Mouse (Mus musculus) hindbrain, embryonic 13.5 days (tissue): Measurements from ENCODE around the gene Cd247. TPM values are rescaled to one million over a fixed set of nuclear protein-coding genes. Genes with fewer than 3 reads are reported as not detected.

Experiments
- ATAC-seq: fragments of 200-750 bp; cut with Nextera tagmentation; 2 replicates; pipeline ENCODE4 v1.8.0; 2017; ENCODE audit warnings: moderate TSS enrichment; ENCODE audit not compliant: low FRiP score
- H3K27ac ChIP-seq: fragments of 300-500 bp; sonication (generic); 2 replicates; pipeline ENCODE4 v1.5.1; 2015; ENCODE audit warnings: inconsistent platforms, mild to moderate bottlenecking, moderate library complexity
- H3K27me3 ChIP-seq: fragments of 300-500 bp; sonication (generic); 2 replicates; pipeline ENCODE4 v1.6.1; 2015; ENCODE audit warnings: mild to moderate bottlenecking, inconsistent platforms
- H3K36me3 ChIP-seq: fragments of 300-500 bp; sonication (generic); 2 replicates; pipeline ENCODE4 v1.6.1; 2015; ENCODE audit warnings: mild to moderate bottlenecking, inconsistent platforms
- H3K4me1 ChIP-seq: fragments of 300-500 bp; sonication (generic); replicated peaks from 2 replicates; pipeline ENCODE4 v1.6.1; 2015; ENCODE audit warnings: inconsistent platforms
- H3K4me2 ChIP-seq: fragments of 300-500 bp; sonication (generic); 2 replicates; pipeline ENCODE4 v1.6.1; 2015; ENCODE audit warnings: inconsistent platforms, mild to moderate bottlenecking, moderate library complexity
- H3K4me3 ChIP-seq: fragments of 300-500 bp; sonication (generic); 2 replicates; pipeline ENCODE4 v1.5.1; 2015; ENCODE audit warnings: mild to moderate bottlenecking, inconsistent platforms
- H3K9ac ChIP-seq: fragments of 300-500 bp; sonication (generic); 2 replicates; pipeline ENCODE4 v1.6.1; 2015; ENCODE audit warnings: mild to moderate bottlenecking, inconsistent platforms
- H3K9me3 ChIP-seq: fragments of 300-500 bp; sonication (generic); 2 replicates; pipeline ENCODE4 v1.6.1; 2016; ENCODE audit warnings: inconsistent platforms
- WGBS: fragments of 180-500 bp; shearing (Covaris S2); methylation state at CpG from one replicate; pipeline ENCODE4 v1.1.7; 2015; 5-methylcytosine and 5-hydroxymethylcytosine counted together
- polyA plus RNA-seq: library from polyadenylated mRNA; unstranded; fragments of >200 nt; fragmentation: Nextera tagmentation; extraction: Ambion mirVana; gene quantifications from 2 replicates; pipeline ENCODE4 v1.2.1, GENCODE M21; 2015

The Cd247 gene
- polyA plus RNA-seq, 1 experiment from 2014 or later: 0.60 TPM

DNA sequence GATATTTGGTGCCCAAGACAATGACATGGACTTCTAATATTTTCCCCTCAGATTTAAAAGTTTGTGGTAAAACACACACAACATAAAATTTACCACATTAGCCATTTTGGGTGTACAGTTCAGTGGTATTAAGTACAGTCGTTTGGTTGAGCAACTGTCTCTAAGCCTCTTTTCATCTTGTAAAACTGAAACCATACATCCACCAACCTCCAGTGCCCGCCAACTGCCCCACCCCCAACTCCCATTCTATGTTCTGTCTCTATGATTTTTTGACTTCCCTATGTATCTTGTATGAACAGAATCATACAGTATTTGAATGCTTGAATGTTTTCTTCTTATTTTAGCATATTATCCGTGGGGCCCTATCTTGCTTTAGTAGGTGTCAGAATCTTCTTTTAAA is 24.3 kb downstream of the Cd247 start:
- H3K27ac ChIP-seq: no peak overlapping the region
- H3K4me2 ChIP-seq: no peak overlapping the region
- H3K9me3 ChIP-seq: no peaks in the 10 kb centered on the region
- H3K9ac ChIP-seq: no peak overlapping the region
- no peak overlapping the region for H3K4me3 ChIP-seq
- peaks cover 69% of the 10 kb centered on the region for H3K27me3 ChIP-seq
- WGBS: 83% methylated on average over 3 of the region's 3 CpGs
- H3K36me3 ChIP-seq: no peaks in the 10 kb centered on the region
- H3K4me1 ChIP-seq: peaks cover 26% of the 10 kb centered on the region
- ATAC-seq: no peak

DNA sequence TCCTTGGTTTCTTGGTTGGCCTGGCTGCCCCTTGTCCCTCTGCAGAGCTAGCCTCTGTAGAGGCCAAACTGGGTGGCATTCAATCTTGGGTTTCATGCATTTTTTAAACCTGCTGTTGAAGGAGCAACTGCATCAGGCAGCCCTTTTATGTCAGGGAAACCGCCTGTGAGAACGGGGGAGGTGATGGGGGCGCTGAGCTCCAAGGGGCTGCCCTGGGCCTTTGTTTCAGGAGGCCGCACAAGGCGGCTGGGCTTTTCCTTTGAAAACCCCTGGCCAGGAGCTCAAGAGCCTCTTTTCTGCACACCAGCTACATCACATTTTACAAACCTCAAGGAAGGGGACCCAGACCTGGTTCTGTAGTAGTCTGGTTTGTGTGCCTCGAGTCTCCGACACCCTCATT is 25.6 kb downstream of the Cd247 start:
- H3K27ac ChIP-seq: peak overlapping the region; percentile 56
- peaks cover 77% of the 10 kb centered on the region for H3K27me3 ChIP-seq

DNA sequence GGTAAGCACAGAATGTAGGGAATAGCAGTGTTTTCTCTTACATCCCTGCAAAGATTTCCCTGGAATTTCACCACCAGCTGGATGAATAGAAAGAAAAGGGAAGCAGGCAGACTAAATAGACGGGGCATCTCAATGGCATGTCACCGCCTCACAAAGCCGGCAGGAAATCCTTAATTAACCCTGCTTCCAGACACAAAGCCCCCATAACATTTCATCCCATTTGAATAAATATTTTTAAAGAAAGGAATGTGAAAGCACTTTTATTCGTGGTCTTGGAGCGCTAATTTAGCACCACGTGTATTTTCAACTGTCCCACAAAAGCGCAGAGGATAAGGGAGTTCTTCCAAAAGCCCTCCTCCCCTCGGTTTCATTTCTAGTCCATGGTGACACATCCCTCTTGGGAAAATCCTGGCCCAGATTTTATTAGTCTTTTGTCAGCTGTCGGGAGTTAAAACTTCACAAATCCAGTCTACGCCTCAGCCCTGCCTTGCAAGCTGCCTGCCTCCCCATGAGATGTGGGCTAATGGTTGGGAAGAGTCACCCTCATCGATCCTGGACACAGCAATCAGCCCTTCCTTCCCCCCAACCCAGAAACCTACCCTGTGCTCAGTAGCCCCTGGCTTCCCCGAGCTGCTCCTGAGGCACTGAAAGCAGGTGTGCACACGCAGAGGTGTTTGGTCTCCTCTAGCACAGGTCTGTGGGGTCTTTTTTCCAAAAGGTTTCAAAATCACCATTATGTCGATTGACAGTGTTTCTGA is 26.2 kb downstream of the Cd247 start:
- no peak for ATAC-seq
- H3K4me2 ChIP-seq: peak overlapping the region; percentile 17; the same call in 1 of the 2 replicates
- no peaks in the 10 kb centered on the region for H3K36me3 ChIP-seq
- peaks cover 83% of the 10 kb centered on the region for H3K27me3 ChIP-seq
- 13% methylated on average over 14 of the region's 14 CpGs for WGBS
- H3K9ac ChIP-seq: no peak overlapping the region; the same call in 1 of the 2 replicates
- H3K4me3 ChIP-seq: no peak overlapping the region
- H3K27ac ChIP-seq: peak overlapping the region; percentile 56
- H3K9me3 ChIP-seq: no peaks in the 10 kb centered on the region
- H3K4me1 ChIP-seq: peaks cover 36% of the 10 kb centered on the region

More for the DNA sequence above, 25.6 kb downstream of the Cd247 start:
- 7% methylated on average over 7 of the region's 7 CpGs for WGBS
- Histone ChIP-seq H3K4me3 (no peak overlapping the region), H3K4me2 (0 out of 2 replicates have a peak overlapping the region, but pooled peaks have one; percentile 17), H3K9ac (peak overlapping the region; percentile 10; the same call in 1 of the 2 replicates), H3K36me3 (no peaks in the 10 kb centered on the region), H3K4me1 (peaks cover 36% of the 10 kb centered on the region), H3K9me3 (no peaks in the 10 kb centered on the region)
- ATAC-seq: 0 out of 2 replicates have a peak, but pooled peaks have one; percentile 14

DNA sequence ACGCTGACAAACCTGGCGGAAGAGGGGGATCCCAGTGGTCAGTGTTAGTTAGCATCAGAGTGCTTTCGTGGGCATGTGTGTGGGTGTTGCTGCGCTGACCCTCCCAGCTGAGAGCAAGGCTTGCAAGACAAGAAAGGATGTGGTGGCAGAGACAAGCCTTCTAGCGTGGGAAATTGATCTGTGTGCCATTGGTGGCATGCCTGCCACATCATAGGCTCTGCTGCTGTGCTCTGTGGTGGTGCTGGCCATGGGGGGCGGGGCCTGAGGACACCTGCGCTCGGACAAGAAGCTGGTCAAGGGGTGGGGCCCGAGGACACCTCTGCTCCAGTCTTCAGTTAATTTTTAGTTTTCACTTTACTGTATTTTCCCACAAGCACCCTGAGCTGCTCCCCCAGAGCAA is 27.9 kb downstream of the Cd247 start:
- H3K36me3 ChIP-seq: no peaks in the 10 kb centered on the region
- H3K4me2 ChIP-seq: no peak overlapping the region
- no peak for ATAC-seq
- H3K9me3 ChIP-seq: no peaks in the 10 kb centered on the region
- H3K27ac ChIP-seq: no peak overlapping the region
- H3K27me3 ChIP-seq: peaks cover 81% of the 10 kb centered on the region
- H3K9ac ChIP-seq: no peak overlapping the region
- 86% methylated on average over 9 of the region's 9 CpGs for WGBS
- peaks cover 36% of the 10 kb centered on the region for H3K4me1 ChIP-seq
- no peak overlapping the region for H3K4me3 ChIP-seq

DNA sequence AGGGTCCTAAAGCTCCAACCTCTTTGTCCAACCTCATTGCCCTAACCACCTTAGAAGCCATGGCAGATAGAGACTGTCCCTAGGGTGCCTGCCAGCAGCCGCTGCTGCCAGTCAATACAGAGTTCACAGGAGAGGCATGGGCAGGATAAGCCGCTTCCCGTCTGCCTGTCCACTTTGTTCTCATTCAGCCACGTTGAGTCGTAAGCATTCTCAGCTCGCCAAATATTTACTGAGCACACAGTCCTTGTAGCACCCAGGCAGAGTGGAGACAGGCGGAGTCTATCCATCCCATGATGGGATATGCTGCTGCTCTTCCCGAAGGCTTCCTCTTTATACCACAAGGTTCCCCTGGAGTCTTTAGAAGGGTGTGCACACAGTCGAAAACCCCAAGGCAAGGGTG is 28.8 kb downstream of the Cd247 start:
- Histone ChIP-seq H3K9me3 (no peaks in the 10 kb centered on the region), H3K4me1 (peaks cover 36% of the 10 kb centered on the region), H3K4me2 (no peak overlapping the region), H3K9ac (no peak overlapping the region), H3K36me3 (no peaks in the 10 kb centered on the region), H3K27ac (no peak overlapping the region), H3K27me3 (peaks cover 75% of the 10 kb centered on the region), H3K4me3 (no peak overlapping the region)
- ATAC-seq: no peak
- WGBS: 59% methylated on average over 9 of the region's 9 CpGs

DNA sequence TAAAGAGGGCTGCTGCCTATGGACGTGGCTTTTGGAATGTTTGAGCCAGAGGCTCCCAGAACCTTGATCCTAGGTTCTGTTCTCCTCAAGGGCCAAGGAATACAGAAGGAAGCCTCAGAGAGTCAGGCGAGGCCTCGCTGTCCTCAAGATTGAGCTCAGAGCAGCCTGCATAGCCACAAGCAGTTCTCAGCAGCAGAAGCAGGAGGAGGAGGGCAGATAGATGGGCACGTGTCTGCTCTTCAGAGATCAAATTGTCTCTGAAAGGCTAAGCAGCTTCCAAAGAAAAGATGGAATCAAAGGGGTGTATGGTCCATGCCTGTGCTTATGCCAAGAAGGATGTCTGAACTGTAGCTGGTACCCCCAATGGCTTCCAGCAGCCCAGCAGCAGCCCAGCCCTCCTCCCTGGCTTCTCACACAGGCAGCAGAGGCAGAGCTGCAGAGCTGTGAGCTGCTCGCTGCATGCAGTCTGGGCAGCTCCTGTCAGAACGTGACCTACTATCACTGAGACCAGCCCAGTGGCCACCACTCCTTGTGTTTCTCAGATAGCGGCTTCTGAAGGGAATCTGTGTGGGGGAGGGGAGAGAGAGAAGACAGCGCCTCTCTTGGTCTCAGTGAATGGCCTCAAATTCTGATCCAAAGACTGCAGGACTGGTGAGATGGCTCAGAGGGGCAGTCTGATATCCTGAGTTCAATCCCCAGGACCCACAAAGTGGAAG is 29.8 kb downstream of the Cd247 start:
- no peaks in the 10 kb centered on the region for H3K36me3 ChIP-seq
- peaks cover 33% of the 10 kb centered on the region for H3K4me1 ChIP-seq
- H3K4me2 ChIP-seq: no peak overlapping the region
- peaks cover 64% of the 10 kb centered on the region for H3K27me3 ChIP-seq
- 0 out of 2 replicates have a peak overlapping the region, but pooled peaks have one; percentile 13 for H3K9ac ChIP-seq
- WGBS: 33% methylated on average over 8 of the region's 8 CpGs
- no peak overlapping the region for H3K27ac ChIP-seq
- ATAC-seq: no peak
- H3K4me3 ChIP-seq: no peak overlapping the region
- no peaks in the 10 kb centered on the region for H3K9me3 ChIP-seq

DNA sequence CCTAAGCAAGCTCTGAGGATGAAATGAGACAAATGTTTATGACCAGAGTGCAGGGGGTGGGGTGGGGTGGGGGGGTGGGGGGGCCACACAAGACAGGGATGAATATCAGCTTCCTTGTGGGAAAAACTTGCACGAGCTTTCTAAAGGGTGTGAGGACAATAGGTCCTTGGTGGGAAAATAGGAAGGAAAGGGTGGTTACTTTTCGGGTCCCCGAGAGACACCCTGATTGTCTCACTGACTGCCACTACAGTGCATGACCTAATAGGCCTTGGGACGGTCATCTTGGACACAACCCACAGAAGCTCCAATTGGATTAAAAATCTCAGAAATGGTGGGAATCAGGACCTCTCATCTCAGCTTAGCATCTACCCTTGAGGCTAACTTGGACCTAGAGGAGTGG is 30.7 kb downstream of the Cd247 start:
- H3K4me1 ChIP-seq: peaks cover 25% of the 10 kb centered on the region
- H3K9ac ChIP-seq: no peak overlapping the region
- H3K9me3 ChIP-seq: no peaks in the 10 kb centered on the region
- 80% methylated on average over 4 of the region's 4 CpGs for WGBS
- H3K36me3 ChIP-seq: no peaks in the 10 kb centered on the region
- H3K4me3 ChIP-seq: no peak overlapping the region
- H3K27ac ChIP-seq: no peak overlapping the region
- H3K27me3 ChIP-seq: peaks cover 69% of the 10 kb centered on the region
- no peak for ATAC-seq
- H3K4me2 ChIP-seq: no peak overlapping the region

DNA sequence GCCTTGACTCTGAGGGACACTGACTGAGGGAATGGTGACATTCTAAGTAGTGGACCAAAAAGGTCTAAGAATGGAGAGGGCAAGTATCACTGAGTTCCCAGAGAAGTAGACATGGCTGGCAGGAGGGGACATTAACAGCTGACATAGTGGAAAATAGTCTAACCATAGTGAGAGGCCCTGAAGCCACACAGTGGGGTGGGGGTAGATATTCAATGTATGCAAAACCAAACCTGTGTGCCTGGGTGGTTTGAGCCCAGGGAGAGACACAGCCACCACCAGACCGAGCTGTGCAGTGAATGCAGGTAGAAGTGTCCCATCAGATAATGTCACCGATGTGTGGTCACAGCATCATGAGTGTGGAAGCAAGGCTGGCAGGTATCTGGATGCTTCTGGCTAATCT is 33.5 kb downstream of the Cd247 start:
- 92% methylated on average over 2 of the region's 2 CpGs for WGBS
- peaks cover 14% of the 10 kb centered on the region for H3K4me1 ChIP-seq
- no peak overlapping the region for H3K4me2 ChIP-seq
- no peak for ATAC-seq
- H3K27ac ChIP-seq: no peak overlapping the region
- no peak overlapping the region for H3K4me3 ChIP-seq
- H3K27me3 ChIP-seq: peaks cover 51% of the 10 kb centered on the region
- H3K36me3 ChIP-seq: no peaks in the 10 kb centered on the region
- H3K9me3 ChIP-seq: no peaks in the 10 kb centered on the region
- no peak overlapping the region for H3K9ac ChIP-seq

DNA sequence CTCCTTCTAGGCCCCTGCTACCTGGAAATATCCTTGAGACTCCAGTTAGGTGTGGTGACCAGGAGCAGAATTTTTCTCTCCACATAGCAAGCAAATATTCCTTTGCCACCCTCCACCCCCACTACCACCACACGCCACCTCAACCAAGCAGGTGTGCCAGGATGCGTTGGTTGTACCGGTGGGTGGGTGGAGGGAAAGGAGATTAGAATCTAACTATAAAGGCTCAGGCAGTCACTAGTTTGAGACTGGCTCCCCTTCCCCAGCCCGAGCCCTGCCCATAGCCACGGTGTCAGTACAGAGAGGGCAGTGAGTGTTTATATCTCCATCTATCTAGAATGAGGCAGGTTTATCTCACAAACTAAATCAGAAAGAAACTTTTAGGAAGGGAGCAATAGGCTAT is 39.7 kb downstream of the Cd247 start:
- WGBS: 92% methylated on average over 5 of the region's 5 CpGs
- Histone ChIP-seq H3K9me3 (no peaks in the 10 kb centered on the region), H3K4me3 (no peak overlapping the region), H3K9ac (no peak overlapping the region), H3K4me2 (no peak overlapping the region), H3K27me3 (peaks cover 15% of the 10 kb centered on the region), H3K36me3 (no peaks in the 10 kb centered on the region), H3K4me1 (peaks cover 6% of the 10 kb centered on the region), H3K27ac (no peak overlapping the region)
- no peak for ATAC-seq

DNA sequence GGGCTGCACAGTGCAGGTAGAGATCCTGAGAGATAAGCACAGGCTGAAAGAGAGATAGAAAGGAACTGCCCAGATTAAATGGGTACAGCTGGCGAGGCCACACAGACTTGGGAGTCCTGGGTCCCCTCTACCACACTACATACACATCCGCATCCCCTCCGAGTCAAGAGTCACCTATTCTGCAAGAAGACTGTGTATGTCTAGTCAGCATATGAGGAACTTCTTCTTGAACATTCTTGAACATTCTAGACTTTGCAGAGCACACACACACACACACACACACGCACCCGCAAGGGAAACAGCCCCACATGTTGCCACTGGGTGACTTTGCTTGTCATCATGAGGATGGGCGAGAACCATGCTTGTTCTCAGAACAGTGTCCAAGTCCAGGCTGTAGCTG is 40.1 kb downstream of the Cd247 start:
- Histone ChIP-seq H3K9me3 (no peaks in the 10 kb centered on the region), H3K9ac (no peak overlapping the region), H3K36me3 (no peaks in the 10 kb centered on the region), H3K4me3 (no peak overlapping the region), H3K27ac (no peak overlapping the region), H3K27me3 (peaks cover 12% of the 10 kb centered on the region), H3K4me1 (peaks cover 8% of the 10 kb centered on the region), H3K4me2 (no peak overlapping the region)
- ATAC-seq: no peak
- WGBS: 94% methylated on average over 6 of the region's 6 CpGs

DNA sequence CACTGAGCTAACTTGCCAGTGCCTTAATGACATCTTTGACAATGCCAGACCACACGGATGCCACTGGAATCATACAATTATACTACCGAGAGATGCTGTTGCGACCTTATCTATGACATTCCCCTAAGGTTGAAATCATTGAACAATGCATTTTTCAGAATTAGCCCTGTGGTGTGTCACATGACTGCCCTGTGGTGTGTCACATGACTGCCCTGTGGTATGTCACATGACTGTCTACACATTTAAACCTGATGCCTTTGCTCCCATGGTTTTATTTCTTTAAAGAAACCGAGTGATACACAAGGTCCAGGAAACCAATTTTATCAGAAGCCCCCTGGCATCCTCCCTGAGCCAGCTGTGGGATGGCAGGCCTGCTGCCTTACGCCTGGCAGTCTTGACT is 41.4 kb downstream of the Cd247 start:
- no peak overlapping the region for H3K4me3 ChIP-seq

DNA sequence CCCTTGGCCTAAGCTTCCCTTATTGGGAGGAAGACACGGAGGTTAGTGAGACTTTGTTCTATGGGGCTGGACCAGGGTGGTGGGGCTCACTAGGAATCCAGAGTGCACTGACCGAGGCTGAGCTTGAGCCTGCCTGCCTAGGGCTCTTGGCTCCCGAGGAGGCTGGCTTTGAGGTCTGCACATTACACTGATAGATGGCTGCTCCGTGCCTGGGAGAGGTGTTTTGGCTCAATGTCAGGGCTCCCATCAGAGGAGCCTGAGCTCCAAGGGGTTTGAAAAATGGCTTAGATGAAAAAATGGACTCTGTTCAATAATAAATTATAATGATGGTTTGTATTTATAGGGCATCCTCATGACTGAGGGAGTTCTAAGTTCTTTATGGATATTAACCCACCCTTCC is 44.8 kb downstream of the Cd247 start:
- no peaks in the 10 kb centered on the region for H3K9me3 ChIP-seq
- 17% methylated on average over 4 of the region's 4 CpGs for WGBS
- peak overlapping the region; percentile 64 for H3K27ac ChIP-seq
- peak; percentile 46; the same call in 1 of the 2 replicates for ATAC-seq
- H3K4me1 ChIP-seq: peaks cover 47% of the 10 kb centered on the region
- no peak overlapping the region for H3K4me3 ChIP-seq
- H3K4me2 ChIP-seq: no peak overlapping the region
- H3K27me3 ChIP-seq: peaks cover under 1% of the 10 kb centered on the region
- H3K36me3 ChIP-seq: no peaks in the 10 kb centered on the region
- no peak overlapping the region for H3K9ac ChIP-seq

More for the DNA sequence above, 41.4 kb downstream of the Cd247 start:
- Histone ChIP-seq H3K36me3 (no peaks in the 10 kb centered on the region), H3K9me3 (no peaks in the 10 kb centered on the region), H3K27me3 (peaks cover 6% of the 10 kb centered on the region), H3K9ac (no peak overlapping the region), H3K27ac (no peak overlapping the region), H3K4me1 (peaks cover 19% of the 10 kb centered on the region), H3K4me2 (no peak overlapping the region)
- WGBS: 96% methylated on average over 5 of the region's 5 CpGs
- ATAC-seq: no peak
